Mouse (Mus musculus): Measurements from ENCODE around the gene Baz2b.

The Baz2b gene

GRCm38 (mm10) chr2:60209703-60210651 is at the start of gene Baz2b, which contains the start of gene March7:
TSS of gene Baz2b (minus strand) at chr2:60209839.
TSS of gene March7 (plus strand) at chr2:60209887.
- DNase-seq (ENCODE audit: low read depth, low spot score) = peak; percentile 81

GRCm38 (mm10) chr2:60259186-60259585 is 49.5 kb upstream of the Baz2b start:
- no peak for DNase-seq (ENCODE audit: low read depth, low spot score)

- no peak for DNase-seq (ENCODE audit: low read depth, low spot score)
Observed at GRCm38 (mm10) chr2:60256751-60257150, 47.1 kb upstream of the Baz2b start.

GRCm38 (mm10) chr2:60253506-60253905 is 43.9 kb upstream of the Baz2b start:
- no peak for DNase-seq (ENCODE audit: low read depth, low spot score)

GRCm38 (mm10) chr2:60252782-60253181 is 43.1 kb upstream of the Baz2b start:
- DNase-seq (ENCODE audit: low read depth, low spot score) = no peak

GRCm38 (mm10) chr2:60234506-60234905 is 24.9 kb upstream of the Baz2b start:
- no peak for DNase-seq (ENCODE audit: low read depth, low spot score)

GRCm38 (mm10) chr2:60233147-60233546 is 23.5 kb upstream of the Baz2b start:
- peak; percentile 71 for DNase-seq (ENCODE audit: low read depth, low spot score)

GRCm38 (mm10) chr2:60230361-60230760 is 20.7 kb upstream of the Baz2b start:
- no peak for DNase-seq (ENCODE audit: low read depth, low spot score)

- no peak for DNase-seq (ENCODE audit: low read depth, low spot score)
Observed at GRCm38 (mm10) chr2:60228470-60228869, 18.8 kb upstream of the Baz2b start.

- no peak for DNase-seq (ENCODE audit: low read depth, low spot score)
Observed at GRCm38 (mm10) chr2:60223489-60223888, 13.8 kb upstream of the Baz2b start.

GRCm38 (mm10) chr2:60221954-60222353 is 12.3 kb upstream of the Baz2b start:
- DNase-seq (ENCODE audit: low read depth, low spot score) = no peak

- no peak for DNase-seq (ENCODE audit: low read depth, low spot score)
Observed at GRCm38 (mm10) chr2:60221236-60221635, 11.6 kb upstream of the Baz2b start.

- DNase-seq (ENCODE audit: low read depth, low spot score) = no peak
Observed at GRCm38 (mm10) chr2:60217620-60218019, 8.0 kb upstream of the Baz2b start.

- no peak for DNase-seq (ENCODE audit: low read depth, low spot score)
Observed at GRCm38 (mm10) chr2:60216547-60217153, 7.0 kb upstream of the Baz2b start.

- DNase-seq (ENCODE audit: low read depth, low spot score) = no peak
Observed at GRCm38 (mm10) chr2:60214683-60215082, 5.0 kb upstream of the Baz2b start.

- no peak for DNase-seq (ENCODE audit: low read depth, low spot score)
Observed at GRCm38 (mm10) chr2:60212488-60212887, 2.8 kb upstream of the Baz2b start.

GRCm38 (mm10) chr2:60210821-60211220 is 1.2 kb upstream of the Baz2b start:
- no peak for DNase-seq (ENCODE audit: low read depth, low spot score)

- peak; percentile 70 for DNase-seq (ENCODE audit: low read depth, low spot score)
Observed at GRCm38 (mm10) chr2:60209122-60209611, 472 bp downstream of the Baz2b start.

GRCm38 (mm10) chr2:60205795-60206194 is 3.8 kb downstream of the Baz2b start:
- no peak for DNase-seq (ENCODE audit: low read depth, low spot score)

- DNase-seq (ENCODE audit: low read depth, low spot score) = no peak
Observed at GRCm38 (mm10) chr2:60204162-60204561, 5.5 kb downstream of the Baz2b start.

GRCm38 (mm10) chr2:60203733-60204132 is 5.9 kb downstream of the Baz2b start:
- no peak for DNase-seq (ENCODE audit: low read depth, low spot score)

GRCm38 (mm10) chr2:60202900-60203530 is 6.6 kb downstream of the Baz2b start:
- DNase-seq (ENCODE audit: low read depth, low spot score) = no peak
